In genomic region chr17:6269876-6270831, GRCm38 (mm10) we compare ENCODE assay signal across 9 mouse cellular contexts. TPM values are rescaled to one million over a fixed set of nuclear protein-coding genes. Genes with fewer than 3 reads are reported as not detected.
A peak's percentile ranks its signal among the peaks of the same experiment; 100 is the strongest.
DNase-seq lines count a peak whose midpoint lies in the region; ATAC-seq and TF ChIP-seq lines count a peak whose summit lies in the region.
"Not testable (repeated sequence)": the region's sequence is repeated elsewhere in the genome, so short reads cannot be mapped to it uniquely, and the experiment has no call there.
"Had no signal": no experiment of that assay in that cellular context is flagged by ENCODE, and none has a peak within 500 bp of the region (broad histone marks: within the 10 kb centered on the region; RNA-seq: fewer than 3 reads in every experiment).

No protein-coding gene starts in this region.

- H3K27ac ChIP-seq in ES-E14 (ENCODE audit: insufficient read depth, low read depth, low read length, poor library complexity, severe bottlenecking); forebrain, embryonic 16.5 days (ENCODE audit: low read length); liver, postnatal 0 days (ENCODE audit: low read depth): not testable (repeated sequence)

- not testable (repeated sequence) for DNase-seq in ES-E14 (ENCODE audit: low read depth, low spot score)
- peak; percentile 47 for DNase-seq in cerebellum, adult 9-11 months
- DNase-seq in heart, postnatal 4 days = peak; percentile 40
- peak; percentile 46 for DNase-seq in kidney, postnatal 10 days
- DNase-seq in liver, postnatal 0 days = peak; percentile 24
- peak; percentile 53 for DNase-seq in neural tube, embryonic 10.5 days (ENCODE audit: extremely low spot score, low spot score)
- DNase-seq in testis, postnatal 10 days (ENCODE audit: low spot score) = peak; percentile 48

- H3K36me3 ChIP-seq in ES-E14 (ENCODE audit: control insufficient read depth, insufficient read depth, low read length, poor library complexity, severe bottlenecking); forebrain, embryonic 16.5 days (ENCODE audit: control insufficient read depth, insufficient read depth); liver, postnatal 0 days (replicated peaks; ENCODE audit: insufficient read depth, low read length): not testable (repeated sequence)

- ATAC-seq in forebrain, embryonic 16.5 days = peak; percentile 89
- peak; percentile 80 for ATAC-seq in liver, postnatal 0 days

- H3K9me3 ChIP-seq in ES-E14 (ENCODE audit: control insufficient read depth, insufficient read depth, low read depth, low read length); forebrain, embryonic 16.5 days (ENCODE audit: control insufficient read depth, low read length); liver, postnatal 0 days (ENCODE audit: low read length): not testable (repeated sequence)

- not testable (repeated sequence) for H3K27me3 ChIP-seq in forebrain, embryonic 16.5 days (replicated peaks; ENCODE audit: control insufficient read depth, insufficient read depth, low read length); liver, postnatal 0 days (ENCODE audit: insufficient read depth, low read length)

- not testable (repeated sequence) for TF ChIP-seq CTCF in liver, postnatal 0 days (IDR thresholded peaks at IDR 0.05; ENCODE audit: low read depth)

- peak overlapping the region; percentile 73 for H3K9ac ChIP-seq in ES-E14 (ENCODE audit: insufficient read depth, low read depth, low read length, poor library complexity, severe bottlenecking)
- H3K9ac ChIP-seq in forebrain, embryonic 16.5 days (replicated peaks; ENCODE audit: low read depth, low read length) = peak overlapping the region; percentile 65
- peak overlapping the region; percentile 50; the same call in 1 of the 2 replicates for H3K9ac ChIP-seq in liver, postnatal 0 days (replicated peaks)

- in situ Hi-C loops in ES-E14 (cut with MboI; ENCODE audit: low sequenced_read_pairs in 2 of 2, unreplicated experiment in 2 of 2) = not testable (repeated sequence)

- peak overlapping the region; percentile 65 to 66 for H3K4me3 ChIP-seq in ES-E14 (ENCODE audit: insufficient read depth in 1 of 2, low read depth in 1 of 2, low read length in 2 of 2, poor library complexity in 1 of 2, severe bottlenecking in 1 of 2)
- H3K4me3 ChIP-seq in forebrain, embryonic 16.5 days (replicated peaks; ENCODE audit: low read length) = peak overlapping the region; percentile 49
- peak overlapping the region; percentile 53 for H3K4me3 ChIP-seq in liver, postnatal 0 days (ENCODE audit: low read depth, low read length)

- not testable (repeated sequence) for TF ChIP-seq EP300 in liver, postnatal 0 days (IDR thresholded peaks at IDR 0.05; ENCODE audit: low read depth)

- peak overlapping the region; percentile 59 for H3K4me2 ChIP-seq in forebrain, embryonic 16.5 days (ENCODE audit: low read length)
- peak overlapping the region; percentile 65 for H3K4me2 ChIP-seq in liver, postnatal 0 days (ENCODE audit: low read depth, low read length)

- WGBS in forebrain, embryonic 16.5 days = under 1% methylated on average over 59 of the region's 84 CpGs
- WGBS in liver, postnatal 0 days (ENCODE audit: insufficient replicate concordance) = 1% methylated on average over 47 of the region's 84 CpGs

- H3K4me1 ChIP-seq in ES-E14 (ENCODE audit: control insufficient read depth in 2 of 2, insufficient read depth in 2 of 2, low read length in 2 of 2, poor library complexity in 1 of 2); forebrain, embryonic 16.5 days (replicated peaks; ENCODE audit: control insufficient read depth, insufficient read depth, low read length); liver, postnatal 0 days (ENCODE audit: insufficient read depth): not testable (repeated sequence)

RNA-seq across cellular contexts. Expression of gene Tmem181a, which starts 13.5 kb away (rescaled TPM):
- 27.0 and 33.5 TPM in 2 replicates for total RNA-seq in ES-E14 (2012; rRNA removed)
- 45.5 and 52.4 TPM in 2 replicates for polyA plus RNA-seq in forebrain, embryonic 16.5 days (2015; fragmentation: Nextera tagmentation; extraction: Ambion mirVana)
- total RNA-seq in heart, postnatal 4 days (2021) = 10 to 100 TPM; 12.6 to 13.0 TPM
- polyA plus RNA-seq in liver, postnatal 0 days (2015; fragmentation: Nextera tagmentation; extraction: Ambion mirVana) = 2.6 and 2.9 TPM in 2 replicates
- polyA plus RNA-seq: erythroblast, embryonic 14.5 days had no signal

RNA-seq across cellular contexts. Expression of gene Dynlt1a, which starts 47.1 kb away (rescaled TPM):
- total RNA-seq in ES-E14 (2012; rRNA removed) = 10.1 and 13.3 TPM in 2 replicates
- 38.2 and 42.6 TPM in 2 replicates for polyA plus RNA-seq in forebrain, embryonic 16.5 days (2015; fragmentation: Nextera tagmentation; extraction: Ambion mirVana)
- total RNA-seq in heart, postnatal 4 days (2021) = 1 to 10 TPM; 4.2 to 5.1 TPM
- 2.9 and 3.0 TPM in 2 replicates for polyA plus RNA-seq in liver, postnatal 0 days (2015; fragmentation: Nextera tagmentation; extraction: Ambion mirVana)
